Mouse (Mus musculus): Measurements from ENCODE around the gene Gm7978. TPM values are rescaled to one million over a fixed set of nuclear protein-coding genes. Genes with fewer than 3 reads are reported as not detected.

The Gm7978 gene
- polyA plus RNA-seq (2012; rRNA removed; ENCODE audit: low replicate concordance): not detected in 2 replicates

GRCm38 (mm10) chr5:95736073-95736472 is at the start of gene Gm7978:
Gm7978 (minus strand) TSS chr5:95736173.

GRCm38 (mm10) chr5:95775690-95776089 is 39.7 kb upstream of the Gm7978 start, which contains the start of gene E330014E10Rik:
E330014E10Rik (plus strand) TSS chr5:95775990.

DNA sequence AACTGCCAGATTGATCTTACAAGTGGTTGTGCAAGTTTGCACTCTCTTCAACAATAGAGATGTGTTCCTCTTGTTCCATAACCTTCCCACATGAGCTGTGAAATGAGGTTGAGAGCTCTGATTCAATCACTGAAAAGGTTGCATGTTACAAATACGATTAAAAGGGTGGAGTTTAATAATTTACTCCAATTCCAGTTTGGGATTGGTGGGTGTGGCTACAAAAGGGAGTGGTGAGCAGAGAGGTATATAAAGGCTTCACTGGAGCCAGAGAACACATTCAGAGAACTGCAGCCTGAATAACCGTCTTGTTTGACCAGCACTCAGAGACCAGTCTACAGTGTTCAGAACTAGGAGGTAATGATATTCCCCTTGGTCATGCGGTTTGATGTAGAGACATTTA is 5.7 kb upstream of the Gm7978 start, which contains the start of gene Gm7982:
Gene Gm7982, plus strand, starts transcription at position 301 of the 400 bp plus-strand sequence.

Other genes starting within 250 kb of the Gm7978 start
- gene Gm3286, start 225.4 kb downstream of the Gm7978 start, polyA plus RNA-seq (2012; rRNA removed; ENCODE audit: low replicate concordance): not detected in 2 replicates
- not detected in 2 replicates for gene Gm7971, start 141.3 kb downstream of the Gm7978 start, polyA plus RNA-seq (2012; rRNA removed; ENCODE audit: low replicate concordance)
- gene Gm7982, start 5.8 kb upstream of the Gm7978 start, polyA plus RNA-seq (2012; rRNA removed; ENCODE audit: low replicate concordance): not detected in 2 replicates
- gene E330014E10Rik, start 39.8 kb upstream of the Gm7978 start, polyA plus RNA-seq (2012; rRNA removed; ENCODE audit: low replicate concordance): not detected in 2 replicates
- 0.32 TPM in 1 of 2 replicates, not detected in the other for gene Cxcl13, start 220.8 kb upstream of the Gm7978 start, polyA plus RNA-seq (2012; rRNA removed; ENCODE audit: low replicate concordance)